8 mouse cellular contexts compared by ENCODE assay signal in genomic region chr13:95960477-95961185, GRCm38 (mm10).
DNase-seq lines count a peak whose midpoint lies in the region; ATAC-seq and TF ChIP-seq lines count a peak whose summit lies in the region.

No protein-coding gene starts in this region.

- WGBS in heart, embryonic 11.5 days (ENCODE audit: insufficient replicate concordance), result 7% methylated on average over 10 of the region's 10 CpGs
- 9% methylated on average over 10 of the region's 10 CpGs for WGBS in midbrain, embryonic 12.5 days

- H3K9me3 ChIP-seq in heart, embryonic 11.5 days (replicated peaks; ENCODE audit: control insufficient read depth, low read length), result no peaks in the 10 kb centered on the region
- H3K9me3 ChIP-seq in midbrain, embryonic 12.5 days, result no peaks in the 10 kb centered on the region

- H3K27ac ChIP-seq in heart, embryonic 11.5 days (ENCODE audit: low read depth, low read length), result peak overlapping the region; percentile 52; the same call in 1 of the 2 replicates
- no peak overlapping the region for H3K27ac ChIP-seq in bone marrow macrophage, adult 2 months (ENCODE audit: insufficient read depth, low read depth, low read length)
- peak overlapping the region; percentile 66; the same call in 1 of the 2 replicates for H3K27ac ChIP-seq in midbrain, embryonic 12.5 days (replicated peaks)

- H3K36me3 ChIP-seq in heart, embryonic 11.5 days (ENCODE audit: control insufficient read depth, insufficient read depth, low read length), result no peaks in the 10 kb centered on the region
- no peaks in the 10 kb centered on the region for H3K36me3 ChIP-seq in midbrain, embryonic 12.5 days

- no peak for DNase-seq in heart, adult 8-10 months (ENCODE audit: low spot score)
- peak; percentile 94 for DNase-seq in induced T-regulatory cell, adult 2 months (ENCODE audit: low read depth)
- DNase-seq in right cerebral cortex, adult 18-20 months, result no peak
- DNase-seq in cerebellum, adult 9-11 months, result no peak
- no peak for DNase-seq in adrenal gland, postnatal 10 days

- no peak for TF ChIP-seq POLR2A in bone marrow macrophage, adult 2 months (IDR thresholded peaks at IDR 0.05; ENCODE audit: borderline replicate concordance, low read depth, low read length)

- H3K9ac ChIP-seq in heart, embryonic 11.5 days (ENCODE audit: low read depth, low read length), result peak overlapping the region; percentile 50; the same call in 1 of the 2 replicates
- peak overlapping the region; percentile 43 for H3K9ac ChIP-seq in midbrain, embryonic 12.5 days (replicated peaks)

- TF ChIP-seq CTCF in bone marrow macrophage, adult 2 months (IDR thresholded peaks at IDR 0.05; ENCODE audit: low read depth, low read length), result no peak

- peaks cover 22% of the 10 kb centered on the region for H3K4me1 ChIP-seq in heart, embryonic 11.5 days (ENCODE audit: control insufficient read depth, insufficient read depth, low read length)
- H3K4me1 ChIP-seq in bone marrow macrophage, adult 2 months (ENCODE audit: control insufficient read depth, insufficient read depth, low read length), result peaks cover 22% of the 10 kb centered on the region
- peaks cover 38% of the 10 kb centered on the region for H3K4me1 ChIP-seq in midbrain, embryonic 12.5 days

- no peak for ATAC-seq in heart, embryonic 11.5 days (replicated peaks; ENCODE audit: insufficient number of reproducible peaks, low FRiP score, low TSS enrichment)
- ATAC-seq in midbrain, embryonic 12.5 days (ENCODE audit: low FRiP score, low read depth), result no peak

- H3K4me3 ChIP-seq in heart, embryonic 11.5 days (ENCODE audit: low read depth, low read length), result peak overlapping the region; percentile 47
- H3K4me3 ChIP-seq in bone marrow macrophage, adult 2 months (ENCODE audit: insufficient read depth, low read length), result peak overlapping the region; percentile 53
- peak overlapping the region; percentile 43 for H3K4me3 ChIP-seq in midbrain, embryonic 12.5 days

- peak overlapping the region; percentile 90 for H3K4me2 ChIP-seq in heart, embryonic 11.5 days
- peak overlapping the region; percentile 78 for H3K4me2 ChIP-seq in midbrain, embryonic 12.5 days (replicated peaks)

- no peaks in the 10 kb centered on the region for H3K27me3 ChIP-seq in heart, embryonic 11.5 days (ENCODE audit: control insufficient read depth, insufficient read depth, low read length)
- peaks cover 10% of the 10 kb centered on the region; the same call in 1 of the 2 replicates for H3K27me3 ChIP-seq in midbrain, embryonic 12.5 days
